Mouse (Mus musculus) neural tube, embryonic 15.5 days (tissue): ENCODE measurements at regions not wholly inside any gene's neighbourhood (a gene's known extent, or its start where the extent isn't known, plus 50 kb on each side); places are given as distances from the start of the nearest gene placed in this dataset.

Source experiments
- ATAC-seq: fragments of 200-750 bp; cut with Nextera tagmentation; 2 replicates; pipeline ENCODE4 v1.8.0; 2017; ENCODE audit warnings: mild to moderate bottlenecking, moderate TSS enrichment, moderate library complexity; ENCODE audit not compliant: low FRiP score
- H3K27ac ChIP-seq: fragments of 300-500 bp; sonication (generic); replicated peaks from 2 replicates; pipeline ENCODE4 v1.5.1; 2015; ENCODE audit warnings: mild to moderate bottlenecking, inconsistent platforms
- H3K27me3 ChIP-seq: fragments of 300-500 bp; sonication (generic); replicated peaks from 2 replicates; pipeline ENCODE4 v1.6.1; 2015; ENCODE audit warnings: inconsistent platforms
- H3K36me3 ChIP-seq: fragments of 300-500 bp; sonication (generic); 2 replicates; pipeline ENCODE4 v1.6.1; 2015; ENCODE audit warnings: inconsistent platforms
- H3K4me1 ChIP-seq: fragments of 300-500 bp; sonication (generic); 2 replicates; pipeline ENCODE4 v1.6.1; 2015; ENCODE audit warnings: inconsistent platforms
- H3K4me2 ChIP-seq: fragments of 300-500 bp; sonication (generic); 2 replicates; pipeline ENCODE4 v1.6.1; 2015; ENCODE audit warnings: inconsistent platforms, mild to moderate bottlenecking, moderate library complexity
- H3K4me3 ChIP-seq: fragments of 300-500 bp; sonication (generic); replicated peaks from 2 replicates; pipeline ENCODE4 v1.5.1; 2015; ENCODE audit warnings: mild to moderate bottlenecking, inconsistent platforms
- H3K9ac ChIP-seq: fragments of 300-500 bp; sonication (generic); replicated peaks from 2 replicates; pipeline ENCODE4 v1.6.1; 2015; ENCODE audit warnings: mild to moderate bottlenecking, inconsistent platforms
- H3K9me3 ChIP-seq: fragments of 300-500 bp; sonication (generic); replicated peaks from 2 replicates; pipeline ENCODE4 v1.6.1; 2016; ENCODE audit warnings: inconsistent platforms
- WGBS: fragments of 180-500 bp; shearing (Covaris S2); methylation state at CpG from one replicate; pipeline ENCODE4 v1.1.7; 2015; ENCODE audit warnings: mixed read lengths; 5-methylcytosine and 5-hydroxymethylcytosine counted together

DNA sequence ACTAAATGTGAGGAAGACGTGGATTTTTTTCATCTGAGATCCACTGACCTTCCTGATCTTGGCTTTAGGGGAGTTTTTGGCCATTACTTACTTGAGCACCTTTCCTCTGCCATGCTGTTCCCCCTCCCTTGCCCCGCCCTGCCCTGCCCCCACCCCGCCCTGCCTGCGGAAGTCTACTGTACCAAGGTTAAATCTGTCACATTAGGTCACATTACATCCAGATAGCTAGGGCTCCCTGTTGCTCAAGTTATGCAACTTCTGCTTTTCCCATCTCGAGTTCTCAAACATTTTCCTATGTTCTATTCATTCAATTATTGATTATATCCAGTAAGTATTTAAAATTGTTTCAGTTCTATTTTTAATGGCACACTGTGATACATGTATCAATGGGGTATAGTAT, 144.7 kb upstream of the Cnot2 start:
- 94% methylated on average over 5 of the region's 5 CpGs for WGBS
- Histone ChIP-seq H3K4me2 (no peak overlapping the region), H3K4me1 (peaks cover 11% of the 10 kb centered on the region), H3K9ac (no peak overlapping the region), H3K27me3 (no peaks in the 10 kb centered on the region), H3K27ac (no peak overlapping the region), H3K4me3 (no peak overlapping the region), H3K9me3 (no peaks in the 10 kb centered on the region), H3K36me3 (no peaks in the 10 kb centered on the region)
- ATAC-seq: no peak

DNA sequence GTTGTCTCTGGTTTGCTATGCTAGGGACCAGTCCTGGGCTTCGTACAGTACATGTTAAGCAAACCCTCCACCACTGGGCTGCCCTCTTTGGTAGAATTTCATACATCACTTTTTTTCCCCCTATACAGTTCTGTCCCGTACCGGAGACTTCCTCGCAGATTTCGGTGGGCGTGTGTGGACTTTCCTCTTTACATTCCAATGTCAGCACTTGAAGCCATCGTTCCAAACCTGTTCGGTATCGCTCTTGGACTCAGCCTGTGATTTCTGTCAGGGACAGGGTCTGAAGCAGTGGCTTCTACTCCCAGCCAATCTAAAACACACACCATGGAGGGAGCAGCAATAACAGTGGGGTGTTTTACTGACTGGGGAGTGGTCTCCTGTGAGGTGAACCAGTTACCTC, 140.7 kb upstream of the Cnot2 start:
- Histone ChIP-seq H3K4me3 (no peak overlapping the region), H3K4me1 (no peaks in the 10 kb centered on the region), H3K9ac (no peak overlapping the region), H3K27ac (no peak overlapping the region), H3K36me3 (no peaks in the 10 kb centered on the region), H3K4me2 (no peak overlapping the region), H3K27me3 (no peaks in the 10 kb centered on the region), H3K9me3 (no peaks in the 10 kb centered on the region)
- 98% methylated on average over 9 of the region's 9 CpGs for WGBS
- ATAC-seq: no peak

- Histone ChIP-seq H3K4me3 (no peak overlapping the region), H3K4me1 (peaks cover 3% of the 10 kb centered on the region; the same call in 1 of the 2 replicates), H3K4me2 (no peak overlapping the region), H3K27me3 (no peaks in the 10 kb centered on the region), H3K9me3 (no peaks in the 10 kb centered on the region), H3K36me3 (no peaks in the 10 kb centered on the region), H3K9ac (no peak overlapping the region), H3K27ac (no peak overlapping the region)
- WGBS: 69% methylated on average over 5 of the region's 5 CpGs
- no peak for ATAC-seq
These were observed 138.3 kb upstream of the Cnot2 start for GRCm38 (mm10) chr10:116719616-116720015.

DNA sequence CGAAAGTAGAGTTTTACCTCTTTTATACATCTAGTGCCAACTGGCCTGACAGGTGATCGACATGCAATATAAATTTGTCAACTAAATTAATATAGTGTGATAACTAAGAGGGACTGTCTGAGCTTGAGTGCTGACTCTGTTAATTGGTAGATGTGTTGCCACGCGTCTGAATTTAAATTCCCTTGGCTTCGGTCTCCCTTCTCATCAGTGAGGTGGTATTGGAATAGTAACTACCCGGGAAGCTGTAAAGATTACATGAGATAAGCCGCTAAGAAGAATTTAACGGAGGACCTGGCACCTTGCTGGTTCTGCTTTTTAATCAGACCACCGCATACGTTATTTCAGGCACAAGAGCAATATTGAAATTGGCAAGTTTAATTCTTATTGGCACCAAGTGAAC, 136.7 kb upstream of the Cnot2 start:
- Histone ChIP-seq H3K4me1 (peaks cover 3% of the 10 kb centered on the region; the same call in 1 of the 2 replicates), H3K36me3 (no peaks in the 10 kb centered on the region), H3K9me3 (no peaks in the 10 kb centered on the region), H3K4me3 (no peak overlapping the region), H3K4me2 (no peak overlapping the region), H3K9ac (no peak overlapping the region), H3K27me3 (no peaks in the 10 kb centered on the region), H3K27ac (no peak overlapping the region)
- WGBS: 69% methylated on average over 10 of the region's 10 CpGs
- ATAC-seq: no peak

DNA sequence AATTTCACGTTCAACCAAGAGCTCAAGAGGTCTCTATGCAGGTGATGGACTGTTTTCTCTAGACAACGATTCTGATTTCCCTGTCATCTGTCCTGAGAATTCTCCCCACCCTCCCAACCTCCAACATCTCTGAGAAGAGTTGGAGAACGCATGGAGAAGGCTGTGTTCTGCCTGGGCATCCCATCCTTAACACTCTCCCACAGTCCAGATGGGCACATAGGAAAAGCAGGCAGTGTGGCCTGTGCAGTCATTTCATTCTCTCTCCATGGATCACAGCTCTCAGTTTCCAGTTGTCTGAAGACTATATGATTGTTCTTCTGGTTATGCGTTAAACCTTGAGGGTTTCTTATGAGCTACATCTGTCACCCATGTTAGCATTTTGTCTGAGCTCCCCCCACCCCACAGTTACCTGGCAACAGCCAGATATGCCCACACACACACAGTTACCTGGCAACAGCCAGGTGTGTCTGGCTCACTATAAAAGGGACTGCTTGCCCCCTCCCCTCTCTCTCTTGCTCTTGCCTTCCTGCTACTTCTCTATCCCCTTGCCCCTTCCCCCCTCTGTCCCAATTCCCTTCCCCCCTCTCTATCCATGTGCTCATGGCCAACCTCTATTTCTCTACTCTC, 135.8 kb upstream of the Cnot2 start:
- Histone ChIP-seq H3K27ac (no peak overlapping the region), H3K4me2 (no peak overlapping the region), H3K9me3 (no peaks in the 10 kb centered on the region), H3K4me3 (no peak overlapping the region), H3K27me3 (no peaks in the 10 kb centered on the region), H3K9ac (no peak overlapping the region), H3K36me3 (no peaks in the 10 kb centered on the region), H3K4me1 (peaks cover 3% of the 10 kb centered on the region; the same call in 1 of the 2 replicates)
- WGBS: 82% methylated on average over 4 of the region's 4 CpGs
- ATAC-seq: no peak

- no peak overlapping the region for H3K9ac ChIP-seq
- H3K36me3 ChIP-seq: no peaks in the 10 kb centered on the region
- H3K27me3 ChIP-seq: no peaks in the 10 kb centered on the region
- ATAC-seq: no peak
- H3K27ac ChIP-seq: no peak overlapping the region
- no peak overlapping the region for H3K4me2 ChIP-seq
- WGBS: 71% methylated on average over 11 of the region's 11 CpGs
- H3K4me3 ChIP-seq: no peak overlapping the region
- H3K9me3 ChIP-seq: no peaks in the 10 kb centered on the region
- peaks cover 3% of the 10 kb centered on the region; the same call in 1 of the 2 replicates for H3K4me1 ChIP-seq
These were observed 132.1 kb upstream of the Cnot2 start for GRCm38 (mm10) chr10:116713456-116713855.

- Histone ChIP-seq H3K4me3 (no peak overlapping the region), H3K27me3 (no peaks in the 10 kb centered on the region), H3K4me2 (no peak overlapping the region), H3K9me3 (no peaks in the 10 kb centered on the region), H3K27ac (no peak overlapping the region), H3K9ac (no peak overlapping the region), H3K36me3 (no peaks in the 10 kb centered on the region), H3K4me1 (no peaks in the 10 kb centered on the region)
- no peak for ATAC-seq
- WGBS: 79% methylated on average over 6 of the region's 6 CpGs
These were observed 125.7 kb upstream of the Cnot2 start for GRCm38 (mm10) chr10:116707025-116707424.

GRCm38 (mm10) chr10:116701281-116701680, 120.0 kb upstream of the Cnot2 start:
- 87% methylated on average over 5 of the region's 5 CpGs for WGBS
- Histone ChIP-seq H3K9me3 (no peaks in the 10 kb centered on the region), H3K36me3 (no peaks in the 10 kb centered on the region), H3K27ac (no peak overlapping the region), H3K4me2 (no peak overlapping the region), H3K9ac (no peak overlapping the region), H3K27me3 (no peaks in the 10 kb centered on the region), H3K4me1 (peaks cover 6% of the 10 kb centered on the region), H3K4me3 (no peak overlapping the region)
- no peak for ATAC-seq

- 69% methylated on average over 8 of the region's 8 CpGs for WGBS
- no peak overlapping the region for H3K4me3 ChIP-seq
- H3K27ac ChIP-seq: no peak overlapping the region
These were observed 118.4 kb upstream of the Cnot2 start for GRCm38 (mm10) chr10:116699711-116700110.

GRCm38 (mm10) chr10:116697628-116698316, 116.5 kb upstream of the Cnot2 start:
- peaks cover 6% of the 10 kb centered on the region for H3K4me1 ChIP-seq

More at GRCm38 (mm10) chr10:116699711-116700110, 118.4 kb upstream of the Cnot2 start:
- Histone ChIP-seq H3K36me3 (no peaks in the 10 kb centered on the region), H3K4me2 (no peak overlapping the region), H3K9me3 (no peaks in the 10 kb centered on the region), H3K9ac (no peak overlapping the region), H3K4me1 (peaks cover 6% of the 10 kb centered on the region), H3K27me3 (no peaks in the 10 kb centered on the region)
- no peak for ATAC-seq

DNA sequence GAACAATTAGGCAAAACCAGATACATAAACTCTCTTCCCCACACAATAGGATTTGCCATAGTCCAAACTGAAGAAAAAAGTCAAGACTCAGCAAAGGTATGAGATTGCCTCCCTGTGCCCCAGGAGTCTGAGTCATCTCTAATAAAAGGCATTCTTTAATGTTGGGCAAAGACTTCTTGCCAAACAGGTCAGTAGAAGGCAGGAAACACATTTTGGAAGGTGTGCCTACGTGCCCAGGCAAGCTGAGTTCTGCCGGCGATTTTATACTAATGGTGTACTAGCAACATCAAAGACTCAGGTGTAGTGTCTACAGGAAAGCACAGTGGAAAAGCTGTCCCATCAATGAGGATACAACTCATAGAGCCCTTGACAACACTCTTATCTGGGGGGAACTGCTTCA, 112.5 kb upstream of the Cnot2 start:
- peaks cover 6% of the 10 kb centered on the region for H3K4me1 ChIP-seq
- 90% methylated on average over 3 of the region's 3 CpGs for WGBS
- H3K4me3 ChIP-seq: no peak overlapping the region
- H3K4me2 ChIP-seq: no peak overlapping the region
- no peaks in the 10 kb centered on the region for H3K27me3 ChIP-seq
- no peak overlapping the region for H3K27ac ChIP-seq
- no peak for ATAC-seq
- H3K9me3 ChIP-seq: no peaks in the 10 kb centered on the region
- no peak overlapping the region for H3K9ac ChIP-seq
- no peaks in the 10 kb centered on the region for H3K36me3 ChIP-seq

More at GRCm38 (mm10) chr10:116697628-116698316, 116.5 kb upstream of the Cnot2 start:
- Histone ChIP-seq H3K36me3 (no peaks in the 10 kb centered on the region), H3K27me3 (no peaks in the 10 kb centered on the region), H3K4me3 (no peak overlapping the region), H3K9ac (no peak overlapping the region), H3K4me2 (peak overlapping the region; percentile 13; the same call in 1 of the 2 replicates), H3K9me3 (no peaks in the 10 kb centered on the region), H3K27ac (no peak overlapping the region)
- 33% methylated on average over 14 of the region's 14 CpGs for WGBS
- ATAC-seq: no peak; the same call in 1 of the 2 replicates

- WGBS: 96% methylated on average over 11 of the region's 11 CpGs
- no peak overlapping the region for H3K27ac ChIP-seq
- H3K4me3 ChIP-seq: no peak overlapping the region
- H3K4me1 ChIP-seq: no peaks in the 10 kb centered on the region
- H3K36me3 ChIP-seq: no peaks in the 10 kb centered on the region
- no peaks in the 10 kb centered on the region for H3K27me3 ChIP-seq
- ATAC-seq: no peak
- H3K9ac ChIP-seq: no peak overlapping the region
- H3K9me3 ChIP-seq: no peaks in the 10 kb centered on the region
- H3K4me2 ChIP-seq: no peak overlapping the region
These were observed 105.4 kb upstream of the Cnot2 start for GRCm38 (mm10) chr10:116686741-116687140.
